Mouse (Mus musculus): Measurements from ENCODE around the gene Zfp697.
"Not testable (repeated sequence)": the region's sequence is repeated elsewhere in the genome, so short reads cannot be mapped to it uniquely, and the experiment has no call there.

Gene Zfp697

DNA sequence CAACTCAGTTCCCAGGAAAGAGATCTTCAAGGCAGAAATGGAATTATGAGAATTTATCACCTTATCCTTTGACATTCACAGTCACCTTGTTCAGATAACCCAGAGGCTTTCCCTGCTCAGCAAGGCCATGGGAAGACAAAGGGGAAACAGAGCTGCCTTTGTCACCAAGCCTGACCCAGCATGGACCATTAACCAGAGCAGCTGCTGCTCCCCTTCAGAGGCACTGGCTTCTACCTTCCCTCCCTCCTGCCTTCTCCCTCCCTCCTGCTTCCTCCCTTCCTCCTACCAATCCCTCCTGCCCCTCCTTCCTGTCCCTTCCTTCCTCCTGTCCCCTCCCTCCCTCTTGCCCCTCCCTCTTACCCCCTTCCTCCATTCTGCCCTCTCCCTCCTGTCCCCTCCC lies 231.3 kb downstream of the Zfp697 start:
- in situ Hi-C loops (cut with MboI, MseI) = not testable (repeated sequence)

GRCm38 (mm10) chr3:98613963-98614362 lies 231.7 kb downstream of the Zfp697 start:
- in situ Hi-C loops (cut with MboI, MseI) = no loop called here

DNA sequence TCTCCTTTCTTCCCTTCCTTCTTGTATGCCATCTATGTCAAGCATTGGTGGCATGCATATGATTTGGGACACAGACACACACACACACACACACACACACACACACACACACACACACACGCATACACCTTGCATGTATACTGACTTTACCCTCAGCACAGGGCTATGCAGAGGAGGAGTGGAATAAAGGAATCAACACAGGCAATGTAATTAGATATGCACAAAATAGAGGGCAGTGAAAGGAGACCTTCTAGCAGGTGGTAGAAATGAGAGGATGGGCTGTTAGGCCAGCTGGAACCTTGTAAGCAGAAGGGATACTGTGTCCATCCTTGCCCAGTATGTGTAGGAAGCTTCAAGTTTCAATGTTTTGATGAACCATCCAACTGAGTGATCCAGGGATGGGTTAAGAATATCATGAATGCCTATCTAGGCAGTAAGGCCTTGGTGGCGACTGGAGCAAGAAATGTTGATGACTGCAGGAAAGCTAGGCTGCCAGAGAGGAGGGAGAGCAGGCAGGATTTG lies 232.2 kb downstream of the Zfp697 start:
- in situ Hi-C loops (cut with MboI, MseI) = not testable (repeated sequence)

GRCm38 (mm10) chr3:98616244-98616643 lies 234.0 kb downstream of the Zfp697 start:
- in situ Hi-C loops (cut with MboI, MseI) = not testable (repeated sequence)

DNA sequence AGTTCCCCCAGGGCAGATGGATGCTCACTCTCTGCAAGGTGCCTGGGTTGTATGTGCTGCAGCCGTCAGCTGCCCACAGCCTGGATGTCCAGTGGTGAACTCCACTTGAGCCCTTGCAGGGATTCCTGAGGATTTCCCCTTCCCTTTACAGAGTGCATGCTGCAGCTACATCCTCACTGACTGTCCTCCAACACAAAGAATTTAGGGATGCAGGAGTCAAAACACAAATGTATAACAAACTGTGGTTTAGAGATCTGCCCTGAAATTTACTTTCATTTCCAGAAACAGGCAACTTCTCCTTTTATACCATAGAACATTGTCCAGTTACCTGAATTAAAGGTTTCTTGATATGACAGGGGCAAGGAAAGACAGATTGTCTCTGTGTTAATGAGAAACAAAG lies 234.5 kb downstream of the Zfp697 start:
- in situ Hi-C loops (cut with MboI, MseI) = not testable (repeated sequence)

- in situ Hi-C loops (cut with MboI, MseI) = loop anchor here (10.0 kb wide), 1 partner anchor 65 kb away; no protein-coding TSS in a partner anchor
Measured at GRCm38 (mm10) chr3:98629633-98630032, 247.4 kb downstream of the Zfp697 start.

DNA sequence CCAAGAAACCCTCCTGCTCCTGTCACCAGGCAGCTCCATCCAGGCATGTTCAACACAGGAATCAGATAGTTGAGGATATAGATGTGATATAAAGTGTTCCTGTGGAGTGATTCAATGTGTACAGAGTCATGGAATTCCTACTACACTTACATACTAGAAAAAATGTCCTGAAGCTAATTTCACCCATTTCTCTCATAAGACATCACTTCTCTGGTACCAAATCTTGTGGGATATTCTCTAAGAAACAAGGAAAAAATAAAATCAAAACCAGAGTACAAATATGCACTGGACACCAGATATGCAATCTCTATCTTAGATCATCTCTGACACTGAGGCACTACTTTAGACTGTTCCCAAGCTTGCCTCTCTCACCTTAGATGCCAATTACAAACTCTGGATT lies 247.9 kb downstream of the Zfp697 start, which contains the start of gene Hsd3b5:
Gene Hsd3b5 (minus strand): TSS at position 101 of the 400 bp plus-strand sequence.
- in situ Hi-C loops (cut with MboI, MseI) = loop anchor here (10.0 kb wide), 1 partner anchor 65 kb away; no protein-coding TSS in a partner anchor

GRCm38 (mm10) chr3:98635145-98635544 lies 252.9 kb downstream of the Zfp697 start:
- in situ Hi-C loops (cut with MboI, MseI) = loop anchor here (10.0 kb wide), 1 partner anchor 60 kb away; no protein-coding TSS in a partner anchor

- in situ Hi-C loops (cut with MboI, MseI) = loop anchor here in 1 of 2 experiments (25.0 kb wide), 1 partner anchor 1168 kb away; no protein-coding TSS in a partner anchor
Measured at GRCm38 (mm10) chr3:98680786-98681185, 298.5 kb downstream of the Zfp697 start.

- in situ Hi-C loops (cut with MboI, MseI) = loop anchor here in 1 of 2 experiments (25.0 kb wide), 1 partner anchor 1170 kb away; no protein-coding TSS in a partner anchor
Measured at GRCm38 (mm10) chr3:98682401-98682800, 300.1 kb downstream of the Zfp697 start.

DNA sequence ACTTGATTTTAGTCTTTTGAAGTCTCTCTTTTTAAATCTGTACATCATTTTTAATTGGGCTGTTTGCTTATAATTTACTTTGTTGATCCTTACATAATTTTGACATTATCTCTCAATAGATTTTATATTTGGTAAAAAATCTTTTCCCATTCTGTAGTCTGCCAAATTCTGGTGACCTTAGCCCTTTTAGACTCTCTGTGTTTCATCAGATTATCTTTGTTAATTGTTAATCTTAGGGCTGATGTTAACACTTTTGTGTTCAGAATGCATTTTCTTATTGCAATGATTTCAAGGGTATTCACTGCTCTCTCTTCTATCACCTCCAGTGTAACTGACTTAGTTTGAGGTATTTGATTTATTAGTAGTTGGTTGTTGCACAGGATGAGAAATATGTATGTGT lies 338.5 kb downstream of the Zfp697 start:
- in situ Hi-C loops (cut with MboI, MseI) = loop anchor here in 1 of 2 experiments (25.0 kb wide), 1 partner anchor 592 kb away; no protein-coding TSS in a partner anchor

GRCm38 (mm10) chr3:98724376-98724775 lies 342.1 kb downstream of the Zfp697 start, which contains the start of gene Hsd3b2:
TSS of gene Hsd3b2 (minus strand) at chr3:98724543.
- in situ Hi-C loops (cut with MboI, MseI) = loop anchor here in 1 of 2 experiments (25.0 kb wide), 1 partner anchor 588 kb away; no protein-coding TSS in a partner anchor

DNA sequence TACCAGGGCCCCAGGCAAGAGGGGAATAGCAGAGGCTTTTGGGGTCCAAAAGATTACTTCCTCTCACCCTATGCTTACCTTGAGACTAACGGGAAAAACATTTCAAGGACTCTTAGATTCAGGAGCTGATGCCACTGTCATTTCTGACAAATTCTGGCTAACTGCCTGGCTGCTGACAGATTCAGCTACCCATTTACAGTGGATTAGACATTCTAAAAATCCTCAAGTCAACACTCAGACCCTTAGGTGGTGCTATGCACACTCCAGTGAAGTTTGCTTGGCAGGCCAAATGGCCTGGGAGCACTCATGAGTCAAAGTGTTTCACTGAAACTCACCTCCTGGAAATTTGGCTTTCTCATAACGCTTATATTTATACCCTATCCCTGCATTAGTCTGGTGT lies 344.0 kb downstream of the Zfp697 start:
- in situ Hi-C loops (cut with MboI, MseI) = no loop called here

DNA sequence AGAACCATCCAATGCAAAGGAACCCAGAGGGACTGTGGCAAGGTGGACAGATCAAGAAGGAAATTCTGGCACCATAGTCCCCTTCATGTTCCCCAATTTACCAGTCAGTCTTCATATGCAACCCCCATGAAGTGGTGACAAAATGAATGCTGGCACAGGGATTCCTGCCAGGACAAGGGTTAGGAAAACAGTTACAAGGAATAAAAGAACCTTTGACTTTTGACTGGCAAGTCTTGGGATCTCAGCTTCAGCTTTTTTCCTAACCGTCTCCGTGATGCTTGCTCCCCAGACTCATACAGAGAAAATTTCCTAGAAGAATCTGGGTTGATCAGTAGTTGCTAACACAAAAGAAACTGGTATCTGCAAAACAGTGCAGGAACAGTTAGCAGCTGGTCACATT lies 351.5 kb downstream of the Zfp697 start:
- in situ Hi-C loops (cut with MboI, MseI) = no loop called here

GRCm38 (mm10) chr3:98734340-98734739 lies 352.1 kb downstream of the Zfp697 start:
- in situ Hi-C loops (cut with MboI, MseI) = no loop called here

DNA sequence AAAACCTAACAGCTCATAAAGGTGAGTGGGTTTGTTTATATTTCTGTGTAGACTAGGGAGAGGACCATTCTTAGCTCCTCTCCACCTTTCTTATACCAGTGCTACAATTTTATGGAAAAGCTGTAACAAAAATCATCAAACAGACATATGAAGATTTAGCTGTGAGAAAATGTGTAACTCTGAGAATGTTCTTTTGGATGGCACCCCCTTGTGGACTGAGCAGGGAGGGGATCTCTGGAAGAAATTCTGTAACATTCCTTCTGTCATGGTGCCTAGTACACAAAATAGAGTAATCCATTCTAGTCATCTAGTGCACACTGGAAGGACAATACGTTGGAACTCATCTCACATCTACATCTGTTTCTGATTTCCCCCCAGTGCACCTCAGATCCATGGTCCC lies 358.8 kb downstream of the Zfp697 start:
- in situ Hi-C loops (cut with MboI, MseI) = not testable (repeated sequence)

DNA sequence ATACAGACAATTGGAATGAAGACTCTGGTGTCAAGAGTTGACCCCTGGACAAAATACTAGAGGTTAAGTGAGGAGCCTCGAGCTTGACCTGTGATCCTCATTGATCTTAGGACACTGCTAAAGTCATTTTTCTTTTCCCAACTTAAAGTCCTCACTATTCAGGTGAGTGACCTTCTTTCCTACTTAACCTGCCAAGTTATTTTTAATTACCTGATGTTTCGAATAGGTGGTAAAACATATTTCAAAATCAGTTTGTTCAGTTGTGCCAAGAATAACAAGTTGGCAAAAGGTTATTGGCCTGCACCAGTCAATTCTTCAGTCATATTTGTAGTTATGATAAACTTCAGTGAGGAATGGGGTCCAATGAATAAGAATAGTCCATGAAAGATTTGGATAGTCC lies 369.9 kb downstream of the Zfp697 start:
- in situ Hi-C loops (cut with MboI, MseI) = loop anchor here (10.0 kb wide), 2 partner anchors 943 to 1043 kb away; no protein-coding TSS in a partner anchor

- in situ Hi-C loops (cut with MboI, MseI) = loop anchor here (10.0 kb wide), 2 partner anchors 938 to 1038 kb away; no protein-coding TSS in a partner anchor
Measured at GRCm38 (mm10) chr3:98756836-98757235, 374.6 kb downstream of the Zfp697 start.

DNA sequence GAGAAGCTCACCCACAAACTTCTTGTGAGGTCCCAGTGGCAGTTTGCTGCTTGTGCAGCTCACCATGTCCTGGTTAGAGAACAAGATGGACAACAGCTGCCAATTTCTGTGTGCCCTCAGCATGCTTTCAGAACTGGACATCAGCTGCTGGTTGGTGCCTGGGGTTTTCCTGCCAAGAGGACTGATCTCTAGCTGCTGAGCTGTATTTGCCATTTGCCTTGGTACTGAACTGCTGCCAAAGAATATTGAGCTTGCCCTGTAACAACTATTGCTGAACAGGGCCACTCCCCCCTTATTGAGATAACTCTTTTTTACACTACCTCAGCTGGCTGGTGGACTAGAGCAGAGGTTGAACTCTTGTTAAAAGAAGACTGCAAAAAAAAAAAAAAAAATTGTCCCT lies 381.9 kb downstream of the Zfp697 start:
- in situ Hi-C loops (cut with MboI, MseI) = no loop called here

DNA sequence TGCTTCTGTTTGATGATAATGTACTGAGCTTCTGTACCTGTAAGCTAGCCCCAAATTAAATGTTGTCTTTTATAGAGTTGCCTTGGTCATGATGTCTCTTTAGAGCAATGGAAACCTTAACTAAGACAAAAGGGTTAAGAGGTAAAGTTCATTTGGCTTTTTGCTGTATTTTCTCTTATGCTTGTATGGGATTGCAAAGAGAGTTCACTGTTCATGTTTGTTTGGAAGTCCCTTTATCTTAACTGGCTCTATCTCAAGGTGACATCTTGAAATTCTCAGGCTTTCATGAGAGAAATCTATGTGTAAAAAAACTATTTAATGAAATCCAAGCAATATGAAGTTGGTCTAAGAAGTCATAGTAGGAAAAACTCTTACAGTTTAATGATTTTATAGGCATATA lies 398.7 kb downstream of the Zfp697 start:
- in situ Hi-C loops (cut with MboI, MseI) = loop anchor here in 1 of 2 experiments (10.0 kb wide), 1 partner anchor 1526 kb away; no protein-coding TSS in a partner anchor

DNA sequence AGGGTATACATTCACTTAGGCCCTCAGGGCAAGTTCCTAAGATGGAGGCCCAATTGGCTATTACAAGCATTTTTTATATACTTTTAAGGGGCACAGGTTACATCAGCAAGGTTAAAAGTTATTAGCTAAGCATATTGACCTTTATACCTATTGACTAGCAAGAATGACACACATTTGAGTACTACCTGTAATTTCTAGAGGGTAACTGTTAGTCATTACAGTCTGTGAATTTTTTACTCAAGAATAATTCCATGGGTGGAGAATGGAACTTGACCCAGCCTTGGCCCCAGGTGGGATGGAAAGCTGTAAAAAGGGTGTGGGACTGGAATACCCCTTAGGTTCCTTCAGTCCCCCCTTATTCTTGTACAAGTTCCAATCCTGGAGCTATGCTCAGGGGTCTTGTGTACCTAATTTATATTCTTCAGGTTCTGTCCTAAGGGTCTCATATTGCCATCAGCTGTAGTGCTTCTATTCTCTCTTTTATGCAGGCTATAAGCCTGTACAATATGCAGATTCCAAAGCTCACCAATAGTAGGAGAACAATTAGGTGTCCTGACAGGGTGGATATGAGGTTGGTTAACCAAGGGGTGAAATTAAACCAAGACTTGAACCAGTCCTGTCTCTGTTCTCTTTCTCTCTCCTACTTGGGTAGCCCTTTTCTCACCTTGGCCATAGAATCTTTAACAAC lies 400.1 kb downstream of the Zfp697 start:
- in situ Hi-C loops (cut with MboI, MseI) = loop anchor here in 1 of 2 experiments (10.0 kb wide), 1 partner anchor 1528 kb away; no protein-coding TSS in a partner anchor

DNA sequence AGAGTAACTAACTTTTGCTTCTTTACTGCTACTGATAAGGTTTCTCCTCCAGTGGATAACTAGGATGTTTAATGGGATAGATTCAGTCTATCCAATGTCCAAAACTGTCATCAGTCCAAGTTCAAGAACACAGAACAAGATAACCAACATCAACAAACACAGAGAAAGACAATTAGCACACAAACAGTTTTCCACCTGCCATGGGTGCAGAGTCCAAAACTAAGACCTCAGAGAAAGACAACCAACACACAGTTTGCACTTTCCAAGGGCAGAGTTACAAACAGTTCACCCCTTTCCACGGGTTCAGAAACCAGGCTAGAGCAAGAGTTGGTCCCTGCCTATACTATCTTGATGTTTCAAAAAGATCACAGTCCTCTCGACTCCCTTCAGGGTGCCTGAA lies 404.3 kb downstream of the Zfp697 start:
- in situ Hi-C loops (cut with MboI, MseI) = loop anchor here in 1 of 2 experiments (10.0 kb wide), 1 partner anchor 1532 kb away; no protein-coding TSS in a partner anchor
